Mouse (Mus musculus): ENCODE measurements around the gene Rdh5. TPM values are rescaled to one million over a fixed set of nuclear protein-coding genes. Genes with fewer than 3 reads are reported as not detected.

The Rdh5 gene
- total RNA-seq (2021): 1 to 10 TPM; 5.4 to 6.1 TPM

DNA sequence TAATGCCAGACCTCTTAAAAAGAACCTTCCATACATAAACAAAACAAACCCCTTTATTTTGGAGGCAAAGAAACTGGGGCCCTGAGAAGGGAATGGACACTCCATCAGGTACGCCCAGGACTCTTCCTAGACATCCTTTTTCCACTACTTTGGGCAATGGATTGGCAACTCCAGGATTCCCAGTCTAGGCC lies at the start of gene Rdh5:
TSS of gene Rdh5 (minus strand) at position 67 of the 191 bp plus-strand sequence.
- no peak for DNase-seq
- intact Hi-C loops (cut with DNase I): no loop called here

DNA sequence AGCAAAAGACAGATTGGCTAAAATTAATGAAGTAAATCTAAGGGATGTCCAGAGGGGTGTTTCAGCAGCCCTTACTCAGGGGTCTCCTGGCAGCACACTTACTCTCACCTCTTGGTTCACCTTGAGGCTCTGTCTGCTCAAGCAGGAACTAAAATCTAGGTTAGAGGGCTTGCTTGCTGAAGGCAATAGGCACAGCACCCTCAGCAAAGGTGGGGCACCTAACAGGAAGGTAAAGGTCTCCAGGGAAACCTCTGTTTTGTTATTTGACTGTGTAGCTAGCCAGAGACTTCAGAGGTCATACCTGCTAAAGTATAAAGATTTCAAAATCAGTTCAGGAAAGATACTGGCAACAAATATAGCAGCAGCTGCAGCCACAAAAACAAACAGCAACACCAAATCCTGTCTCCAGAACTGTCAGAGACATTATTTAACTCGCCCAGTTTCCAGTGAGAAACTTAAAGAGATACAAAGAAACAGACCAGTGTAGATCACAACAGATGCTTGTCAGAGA lies 48.1 kb upstream of the Rdh5 start:
- no peak for DNase-seq
- intact Hi-C loops (cut with DNase I): loop anchor here (10.0 kb wide), 1 partner anchor 126 kb away; no protein-coding TSS in a partner anchor

DNA sequence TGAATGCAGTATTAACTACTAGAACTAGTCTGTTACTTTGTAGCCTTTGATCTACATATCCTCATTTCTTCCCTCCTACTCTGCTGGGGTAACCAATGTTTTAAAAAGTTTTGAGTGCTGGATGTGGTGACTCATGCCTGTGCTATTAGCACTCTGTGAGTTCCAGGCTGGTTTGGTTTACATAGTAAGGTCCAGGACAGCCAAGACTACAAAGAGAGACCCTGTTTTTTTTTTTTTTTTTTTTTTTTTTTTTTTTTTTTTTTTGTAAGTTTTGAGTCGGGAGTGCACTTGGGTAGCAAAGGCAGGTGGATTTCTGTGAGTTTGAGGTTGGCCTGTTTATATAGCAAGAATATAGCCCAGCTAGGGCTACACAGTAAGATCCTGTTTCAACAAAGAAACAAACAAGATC lies 45.7 kb upstream of the Rdh5 start:
- intact Hi-C loops (cut with DNase I): no loop called here
- no peak for DNase-seq

DNA sequence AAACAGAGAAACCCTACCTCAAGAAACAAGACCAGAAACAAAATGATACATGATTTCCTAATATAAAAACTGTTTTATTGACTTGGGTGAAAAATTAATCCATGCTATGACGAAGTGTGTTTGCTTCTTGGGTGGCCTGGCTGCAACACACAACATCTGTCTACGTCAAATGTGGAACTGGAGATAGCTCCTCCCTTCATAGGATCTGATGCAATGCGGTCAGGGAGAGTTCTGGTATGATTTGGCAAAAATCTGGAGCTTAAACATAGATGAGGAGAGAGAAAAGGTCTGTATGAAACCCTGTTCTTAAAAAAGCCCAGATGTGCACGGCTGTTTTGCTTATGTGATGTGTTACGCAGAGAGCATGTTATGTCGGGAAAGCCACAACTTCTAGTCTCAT lies 43.2 kb upstream of the Rdh5 start:
- intact Hi-C loops (cut with DNase I): no loop called here
- no peak for DNase-seq

DNA sequence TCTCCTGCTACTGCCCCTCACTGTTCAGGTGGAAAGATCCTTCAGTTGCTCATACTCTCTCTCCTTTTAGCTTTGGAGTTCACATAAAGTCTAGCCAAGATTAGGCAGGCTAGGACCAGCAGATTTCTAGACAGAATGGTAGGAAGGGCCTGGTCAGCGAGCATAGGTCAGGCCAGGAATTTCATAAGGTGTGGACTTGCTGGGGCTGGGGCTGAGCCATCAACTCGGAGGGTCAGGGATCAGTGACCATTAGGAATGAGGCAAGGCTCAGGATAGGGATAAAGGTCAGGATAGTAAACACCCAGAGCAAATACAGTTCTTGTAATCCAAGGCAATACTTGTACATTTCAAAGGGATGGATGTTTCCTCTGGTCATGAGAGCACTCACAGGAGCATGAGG lies 42.3 kb upstream of the Rdh5 start:
- DNase-seq: no peak
- intact Hi-C loops (cut with DNase I): no loop called here

DNA sequence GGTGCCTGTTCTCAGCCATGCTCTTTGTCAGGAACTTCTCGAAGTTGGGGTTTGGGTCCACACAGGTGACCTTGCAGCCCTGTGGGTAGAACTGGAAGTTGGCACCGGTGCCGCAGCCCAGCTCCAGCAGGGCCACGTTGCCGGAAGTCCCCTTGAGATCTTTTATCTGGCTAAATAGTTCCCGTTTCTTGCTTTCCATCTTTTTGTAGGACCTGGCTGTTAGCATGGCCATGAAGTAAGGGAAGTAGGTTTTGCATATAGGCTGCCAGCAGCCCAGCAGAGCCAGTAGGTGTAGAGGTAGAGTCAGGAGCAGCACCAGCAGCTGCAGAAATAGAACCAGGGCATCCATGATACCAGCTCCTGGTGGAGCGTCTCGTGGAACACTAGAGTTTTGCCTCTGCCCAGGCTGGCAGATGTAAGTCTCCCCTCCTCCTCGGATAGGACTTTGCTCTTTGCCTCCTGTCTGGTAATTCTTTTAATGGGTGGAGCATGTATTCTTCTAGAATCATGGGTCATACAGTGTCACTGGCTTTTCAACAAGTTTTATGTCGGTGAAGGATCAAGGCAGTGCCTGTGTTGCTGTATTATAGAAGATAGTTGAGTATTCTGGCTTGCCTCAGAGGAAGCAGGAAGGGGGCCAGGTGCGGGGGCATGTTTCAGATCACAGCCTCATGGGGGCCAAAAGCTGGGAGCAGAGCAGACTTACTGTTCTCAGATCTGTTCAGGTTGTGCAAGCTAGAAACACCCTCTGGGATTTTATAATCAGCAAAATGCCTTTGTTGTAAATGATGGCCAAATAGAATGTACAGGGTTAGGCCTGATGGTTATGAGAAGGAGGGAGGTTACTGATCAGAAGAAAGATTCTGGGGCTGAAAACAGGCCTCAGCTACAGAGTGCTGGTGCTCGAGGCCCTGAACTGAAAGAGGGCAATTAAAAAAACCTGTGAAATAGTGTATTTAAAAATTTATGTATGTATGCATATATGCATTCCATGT lies 38.2 kb upstream of the Rdh5 start, which contains the start of gene Mettl7b:
TSS of gene Mettl7b (minus strand) at position 399 of the 995 bp plus-strand sequence.
- intact Hi-C loops (cut with DNase I): no loop called here

DNA sequence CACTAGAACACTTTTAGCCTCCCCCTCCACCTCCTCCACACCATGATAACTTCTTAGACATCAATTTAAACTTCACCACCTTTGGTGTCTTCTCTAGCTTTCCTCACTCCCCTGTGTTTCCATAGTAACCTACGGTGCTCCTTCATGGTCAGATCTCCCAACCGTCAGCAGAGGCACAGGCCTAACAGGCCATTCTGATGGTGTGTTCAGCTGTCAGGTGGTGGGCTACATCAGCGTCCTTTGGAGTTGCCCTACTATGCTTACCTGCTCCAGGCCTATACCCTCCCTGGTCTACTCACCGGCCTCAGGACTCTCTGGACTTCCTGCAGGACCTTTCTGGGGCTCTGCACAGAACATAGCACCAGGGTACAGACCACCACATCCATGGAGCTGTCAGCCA lies 37.5 kb upstream of the Rdh5 start:
- intact Hi-C loops (cut with DNase I): no loop called here

More for the DNA sequence above, 38.2 kb upstream of the Rdh5 start, which contains the start of gene Mettl7b:
- no peak for DNase-seq

DNA sequence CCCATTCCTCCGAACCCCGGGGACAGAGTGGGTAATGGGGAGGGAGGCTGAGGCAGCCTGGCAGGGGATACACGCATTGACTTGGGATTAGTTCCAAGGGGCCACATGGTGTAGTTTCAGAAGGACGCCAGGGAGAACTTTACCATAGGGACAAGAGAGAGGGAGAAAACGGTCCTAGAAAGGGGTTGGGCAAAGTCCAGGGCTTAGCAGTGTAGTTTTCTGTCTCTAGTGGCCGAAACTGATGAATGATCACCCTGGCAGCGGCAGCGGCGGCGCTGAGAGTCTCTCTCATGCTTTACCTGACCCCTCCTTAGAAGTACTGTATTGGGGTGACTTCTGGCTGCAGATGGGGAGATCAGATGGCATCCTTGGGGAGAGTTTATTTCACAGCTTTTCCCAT lies 35.7 kb upstream of the Rdh5 start:
- DNase-seq: no peak
- intact Hi-C loops (cut with DNase I): no loop called here

More for the DNA sequence above, 37.5 kb upstream of the Rdh5 start:
- no peak for DNase-seq

DNA sequence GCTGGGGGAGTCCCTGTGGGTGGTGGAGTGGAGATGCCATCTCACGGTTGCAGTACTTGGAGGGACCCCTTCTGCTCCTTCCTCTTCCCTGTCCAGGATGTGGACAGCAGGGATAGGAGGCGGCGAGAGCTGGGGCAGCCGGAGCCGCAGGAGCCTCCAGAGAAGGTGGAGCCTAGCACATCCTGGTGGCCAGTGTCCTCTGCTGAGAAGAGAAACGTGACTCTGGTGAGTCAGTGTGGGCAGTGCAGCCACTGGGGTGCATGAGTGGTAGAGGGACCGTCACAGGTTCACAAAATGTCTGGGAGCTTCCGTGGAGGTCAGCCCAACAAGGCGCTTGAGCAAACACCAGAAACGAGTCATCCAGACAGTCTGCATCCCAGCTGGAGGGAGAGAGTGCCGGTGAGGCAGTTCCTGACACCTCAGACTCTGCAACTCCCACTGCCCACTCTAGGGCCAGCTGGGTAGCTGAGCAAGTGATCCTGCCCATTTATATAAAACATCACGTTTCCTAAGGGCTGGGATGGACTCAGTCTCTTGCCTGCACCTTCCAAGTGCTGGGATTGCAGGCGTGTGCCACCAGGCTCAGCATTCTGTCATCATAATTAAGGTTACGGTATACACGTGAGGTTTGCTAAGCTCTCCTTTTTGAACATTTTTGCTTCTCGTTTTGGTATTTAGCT lies 27.7 kb upstream of the Rdh5 start:
- no peak for DNase-seq
- intact Hi-C loops (cut with DNase I): no loop called here

DNA sequence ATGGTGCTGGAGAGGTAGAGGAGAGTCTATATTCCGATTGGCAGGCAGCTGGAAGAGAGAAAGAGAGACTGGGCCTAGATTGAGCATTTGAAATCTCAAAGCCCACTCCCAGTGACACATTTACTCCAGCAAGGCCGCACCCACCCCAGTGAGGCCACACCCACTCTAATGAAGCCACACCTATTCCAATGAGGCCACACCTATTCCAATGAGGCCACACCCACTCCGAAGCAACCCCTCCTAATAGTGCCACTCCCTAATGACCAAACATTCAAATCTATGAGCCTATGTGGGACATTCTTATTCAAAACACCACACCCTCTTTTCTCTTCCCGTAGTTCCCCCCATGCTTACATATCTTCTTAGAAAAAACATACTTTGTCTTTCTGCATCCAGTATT lies 24.8 kb upstream of the Rdh5 start:
- DNase-seq: no peak
- intact Hi-C loops (cut with DNase I): no loop called here

DNA sequence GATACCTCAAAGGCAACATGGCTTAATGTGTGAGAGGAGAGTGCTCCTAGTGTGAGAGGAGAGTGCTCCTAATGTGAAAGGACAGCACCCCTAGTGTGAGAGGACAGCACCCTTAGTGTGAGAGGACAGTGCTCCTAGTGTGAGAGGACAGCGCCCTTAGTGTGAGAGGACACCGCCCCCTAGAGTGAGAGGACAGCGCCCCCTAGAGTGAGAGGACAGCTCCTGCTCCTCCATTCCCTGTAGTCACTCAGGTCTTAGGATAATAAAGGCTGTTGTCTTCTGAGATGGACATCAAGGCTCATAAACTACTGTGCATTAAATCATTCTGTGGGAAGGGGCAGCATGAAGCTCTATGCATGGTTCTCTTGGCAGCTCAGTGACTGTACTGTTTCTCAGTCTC lies 23.0 kb upstream of the Rdh5 start:
- intact Hi-C loops (cut with DNase I): no loop called here
- DNase-seq: peak; percentile 66

DNA sequence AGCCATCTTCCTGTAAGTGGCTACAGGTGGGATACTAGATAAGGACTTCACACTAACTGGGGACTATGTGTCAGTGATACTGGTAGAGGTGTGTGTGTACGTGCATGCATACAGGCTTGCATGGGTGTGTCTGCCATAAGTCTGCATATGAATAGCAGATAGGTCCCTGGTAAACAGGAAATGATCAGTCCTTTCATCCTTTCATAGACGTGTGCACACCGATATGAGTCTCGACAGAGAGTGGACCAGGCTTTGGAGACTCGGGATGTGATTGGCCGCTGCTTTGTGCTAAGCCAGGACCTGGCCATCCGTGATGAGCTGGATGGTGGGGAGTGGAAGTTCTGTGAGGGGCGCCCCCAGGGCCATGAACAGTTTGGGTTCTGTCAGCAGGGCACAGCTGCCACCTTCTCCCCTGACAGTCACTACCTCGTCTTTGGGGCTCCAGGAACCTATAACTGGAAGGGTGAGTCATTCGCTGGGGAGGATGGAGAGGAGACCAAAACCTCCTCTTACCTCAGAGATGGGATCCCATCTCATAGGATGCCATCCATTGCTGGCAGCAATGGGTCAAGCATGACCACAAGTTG lies 17.9 kb upstream of the Rdh5 start:
- intact Hi-C loops (cut with DNase I): no loop called here
- no peak for DNase-seq

DNA sequence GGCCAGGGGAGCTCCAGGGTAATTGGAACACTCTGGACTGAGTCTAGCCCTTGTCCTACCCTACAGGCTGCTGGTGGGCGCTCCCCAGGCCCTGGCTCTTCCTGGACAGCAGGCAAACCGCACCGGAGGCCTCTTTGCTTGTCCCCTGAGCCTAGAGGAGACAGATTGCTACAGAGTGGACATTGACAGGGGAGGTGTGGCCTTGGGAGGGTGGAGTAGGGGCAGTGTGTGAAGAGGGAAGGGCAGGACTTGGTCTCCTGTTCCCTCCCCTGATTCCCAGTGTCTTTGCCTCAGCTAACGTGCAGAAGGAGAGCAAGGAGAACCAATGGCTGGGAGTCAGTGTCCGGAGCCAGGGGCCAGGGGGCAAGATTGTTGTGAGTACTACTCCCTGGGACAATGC lies 16.3 kb upstream of the Rdh5 start:
- DNase-seq: peak; percentile 47
- intact Hi-C loops (cut with DNase I): no loop called here

DNA sequence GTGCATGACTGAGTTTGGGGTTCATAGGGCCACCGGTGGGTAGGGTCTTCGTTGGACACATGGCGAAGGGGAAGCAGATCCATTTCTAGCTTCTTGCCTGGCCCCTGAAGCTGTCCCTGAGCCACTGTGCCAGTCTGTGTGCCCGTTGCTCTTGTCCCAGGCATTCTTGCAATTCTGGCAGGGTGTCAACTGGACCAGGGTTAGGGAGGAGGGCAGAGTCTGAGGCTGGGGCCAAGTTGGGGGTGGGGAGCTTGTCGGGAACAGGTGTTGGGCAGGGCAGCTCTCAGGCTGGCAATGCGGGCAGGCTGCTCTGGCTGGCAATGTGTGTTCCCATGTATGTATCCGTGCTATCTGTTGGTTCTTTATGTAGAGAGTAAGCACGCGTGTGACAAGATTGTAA lies 15.8 kb upstream of the Rdh5 start:
- intact Hi-C loops (cut with DNase I): no loop called here
- DNase-seq: peak; percentile 99

DNA sequence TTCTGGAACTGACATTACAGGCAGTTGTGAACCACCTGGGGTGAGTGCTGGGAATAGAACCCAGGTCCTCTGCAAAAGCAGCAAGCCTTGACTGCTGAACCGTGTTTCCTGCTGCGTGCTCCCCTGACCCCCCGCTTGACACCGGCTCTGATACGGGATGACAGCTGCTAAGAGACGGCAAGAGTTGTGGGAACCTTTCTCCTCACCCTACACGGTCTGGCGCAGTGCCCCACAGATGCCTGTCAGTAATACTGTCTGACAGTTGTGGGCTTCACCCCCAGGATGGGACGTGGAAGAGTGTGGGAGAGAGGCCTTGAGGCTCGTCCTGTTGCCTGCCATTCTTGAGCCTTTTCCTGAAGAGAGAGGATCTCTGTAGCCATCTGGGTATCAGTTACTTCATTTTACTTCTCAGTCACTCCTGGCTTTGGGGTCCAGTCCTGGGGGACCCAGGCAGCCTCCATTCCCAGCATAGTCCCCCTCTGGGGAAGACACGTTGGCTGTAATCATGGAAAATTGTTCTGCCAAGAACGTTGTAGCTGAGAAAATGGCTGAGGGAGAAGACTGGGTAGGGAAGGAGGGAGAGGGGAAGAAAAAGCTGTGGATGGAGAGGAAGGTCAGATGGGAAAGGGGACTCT lies 15.2 kb upstream of the Rdh5 start:
- DNase-seq: peak; percentile 66
- intact Hi-C loops (cut with DNase I): no loop called here

DNA sequence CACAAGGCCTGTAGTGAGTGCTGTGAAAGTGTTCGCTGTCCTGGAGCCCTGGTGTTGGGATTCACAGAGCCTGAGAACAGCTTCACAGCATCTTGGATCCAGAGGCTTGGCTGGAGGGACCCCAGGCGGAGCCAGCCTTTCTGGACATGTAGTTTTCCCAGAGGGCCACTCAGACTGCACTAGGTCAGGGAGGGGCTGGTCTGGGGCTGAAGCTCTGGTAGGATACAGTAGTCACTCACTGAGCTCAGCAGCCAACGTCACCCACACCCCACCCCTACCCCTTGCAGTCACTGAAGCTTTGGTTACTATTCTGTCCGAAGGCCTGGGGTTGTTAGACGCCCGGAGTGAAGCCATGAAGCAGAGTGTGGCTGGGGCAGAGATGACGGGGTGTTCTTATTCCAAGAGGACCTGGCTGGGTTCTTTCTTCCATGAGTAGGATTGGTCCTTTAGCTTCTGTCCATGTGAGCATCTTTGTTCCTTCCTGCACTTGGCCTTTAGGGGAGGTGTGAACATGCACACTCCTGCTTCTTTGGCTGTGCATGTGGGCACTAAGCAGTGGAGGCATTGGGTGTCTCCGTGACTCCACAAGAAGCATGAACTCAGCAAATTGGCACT lies 13.2 kb upstream of the Rdh5 start:
- peak; percentile 28 for DNase-seq
- intact Hi-C loops (cut with DNase I): no loop called here

DNA sequence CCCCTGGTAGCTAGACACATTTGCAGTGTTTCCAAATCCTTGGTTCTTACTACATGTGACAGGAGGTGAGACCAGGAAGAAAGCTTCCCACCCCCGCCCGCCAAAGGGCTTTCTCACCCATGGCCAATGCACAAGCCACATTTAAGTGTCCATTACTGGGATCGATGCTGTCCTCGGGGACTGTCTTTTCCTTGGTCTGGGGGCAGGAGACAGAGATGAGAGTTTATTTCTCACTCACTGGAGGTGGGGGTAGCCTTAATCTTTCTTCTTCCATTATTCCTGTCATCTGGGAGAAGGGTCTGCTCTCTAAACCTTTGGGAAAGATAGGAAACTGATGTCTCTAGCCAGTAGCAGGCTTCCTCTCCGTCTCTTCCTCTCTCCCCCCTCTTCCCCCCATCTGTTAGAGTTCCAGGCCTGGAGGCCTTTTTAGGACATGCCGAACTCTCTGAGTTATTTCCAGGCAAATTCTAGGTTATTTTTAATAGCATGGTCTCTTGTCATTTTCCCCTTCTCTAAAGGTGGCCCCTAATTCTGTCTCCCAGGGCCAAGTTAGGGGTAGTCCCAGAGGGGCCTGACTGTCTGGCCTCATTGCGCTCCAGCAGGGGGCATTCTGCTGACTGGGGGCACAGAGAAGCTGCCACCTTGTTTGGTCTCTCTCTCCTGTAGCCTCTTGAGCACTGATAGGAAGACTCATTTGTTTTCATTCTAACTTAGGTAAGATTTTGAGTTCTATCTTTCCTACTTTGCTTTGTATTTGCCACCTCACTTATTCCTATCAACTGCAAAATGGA lies 12.5 kb upstream of the Rdh5 start:
- DNase-seq: no peak
- intact Hi-C loops (cut with DNase I): no loop called here

DNA sequence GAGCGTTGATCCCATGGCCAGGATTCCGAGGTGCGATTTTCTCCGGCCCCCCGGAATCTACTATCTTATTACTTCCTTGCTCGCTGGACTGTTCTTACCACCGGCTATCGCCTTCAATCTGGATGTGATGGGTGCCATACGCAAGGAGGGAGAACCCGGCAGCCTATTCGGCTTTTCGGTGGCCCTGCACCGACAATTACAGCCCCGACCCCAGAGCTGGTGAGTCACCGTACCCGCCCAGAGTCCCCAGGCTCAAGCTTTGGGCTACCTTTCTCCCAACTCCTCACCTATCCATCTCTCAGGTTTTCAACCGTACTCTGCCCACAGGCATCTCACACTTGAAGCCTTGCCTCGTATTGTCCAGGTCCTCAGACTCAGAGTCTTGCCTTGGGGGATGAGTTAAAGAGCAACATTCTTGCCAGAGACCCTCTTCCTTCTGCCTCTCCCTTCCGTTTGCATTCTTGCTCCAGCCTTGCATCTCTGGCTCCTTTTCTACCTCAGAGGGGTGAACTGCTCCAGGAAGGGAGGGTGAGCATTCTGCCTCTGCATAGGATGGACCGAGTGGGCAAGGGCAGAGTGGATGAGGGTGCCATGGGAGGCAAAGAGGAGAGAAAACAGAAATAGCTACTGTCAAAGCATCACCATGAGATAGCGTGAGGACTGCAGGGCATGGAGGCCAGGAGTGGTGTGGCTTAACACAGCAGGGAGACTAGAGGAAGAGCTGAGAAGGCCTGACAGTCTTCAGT lies 11.5 kb upstream of the Rdh5 start:
- DNase-seq: no peak
- intact Hi-C loops (cut with DNase I): no loop called here

DNA sequence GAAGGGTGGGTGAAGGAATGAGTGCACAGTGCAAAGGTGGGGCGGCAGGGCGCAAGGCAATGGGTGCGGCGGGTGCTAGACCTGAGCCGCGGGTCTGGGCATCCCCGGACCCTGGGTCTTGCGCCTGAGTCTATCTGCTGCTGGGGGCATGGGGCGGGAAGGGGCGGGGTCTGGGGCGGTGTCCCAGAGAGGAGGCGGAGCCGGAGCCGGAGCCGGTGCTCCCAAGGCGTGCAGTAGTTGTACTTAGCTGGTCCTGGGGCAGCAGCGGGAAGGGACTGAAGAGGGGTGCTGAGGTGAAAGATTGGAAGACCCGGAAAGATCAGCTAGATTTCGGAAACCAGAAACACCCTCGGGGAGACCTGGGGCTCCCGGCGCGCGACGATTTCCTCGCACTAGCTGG lies 10.9 kb upstream of the Rdh5 start, which contains the start of gene Itga7:
TSS of gene Itga7 (plus strand) at position 245 of the 400 bp plus-strand sequence.
- DNase-seq: peak; percentile 66
- intact Hi-C loops (cut with DNase I): no loop called here
